Mouse (Mus musculus): ENCODE data around the gene Tmem14a.

DNA sequence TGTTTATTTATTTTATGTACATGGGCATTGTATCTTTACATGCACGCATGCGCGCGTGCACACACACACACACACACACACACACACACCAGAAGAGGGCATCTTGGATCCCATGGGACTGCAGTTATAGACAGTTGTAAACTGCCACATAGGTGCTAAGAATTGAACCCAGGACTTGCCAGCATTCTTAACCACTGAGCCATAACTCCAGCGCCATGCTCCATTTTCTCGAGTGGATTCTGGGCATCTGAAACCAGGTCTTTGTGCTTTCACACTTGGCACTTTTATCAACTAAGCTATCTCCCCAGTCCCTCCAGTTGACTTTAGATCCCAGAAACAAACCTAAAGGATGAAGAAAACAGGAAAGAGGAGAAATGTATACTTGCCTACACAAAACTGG lies 33.2 kb upstream of the Tmem14a start:
- TF ChIP-seq CTCF (IDR thresholded peaks at IDR 0.05; ENCODE audit: extremely low read depth, insufficient read depth, insufficient read length, insufficient replicate concordance) (no peak), POLR2A (IDR thresholded peaks at IDR 0.05; ENCODE audit: low read depth, low read length) (no peak)
